Mouse (Mus musculus) kidney, postnatal 14 days (tissue): ENCODE data around the gene Lmf2.

Experiments
- DNase-seq: peaks from one replicate; pipeline ENCODE4 v3.0.0; 2022; ENCODE audit warnings: mixed read lengths

Gene Lmf2

DNA sequence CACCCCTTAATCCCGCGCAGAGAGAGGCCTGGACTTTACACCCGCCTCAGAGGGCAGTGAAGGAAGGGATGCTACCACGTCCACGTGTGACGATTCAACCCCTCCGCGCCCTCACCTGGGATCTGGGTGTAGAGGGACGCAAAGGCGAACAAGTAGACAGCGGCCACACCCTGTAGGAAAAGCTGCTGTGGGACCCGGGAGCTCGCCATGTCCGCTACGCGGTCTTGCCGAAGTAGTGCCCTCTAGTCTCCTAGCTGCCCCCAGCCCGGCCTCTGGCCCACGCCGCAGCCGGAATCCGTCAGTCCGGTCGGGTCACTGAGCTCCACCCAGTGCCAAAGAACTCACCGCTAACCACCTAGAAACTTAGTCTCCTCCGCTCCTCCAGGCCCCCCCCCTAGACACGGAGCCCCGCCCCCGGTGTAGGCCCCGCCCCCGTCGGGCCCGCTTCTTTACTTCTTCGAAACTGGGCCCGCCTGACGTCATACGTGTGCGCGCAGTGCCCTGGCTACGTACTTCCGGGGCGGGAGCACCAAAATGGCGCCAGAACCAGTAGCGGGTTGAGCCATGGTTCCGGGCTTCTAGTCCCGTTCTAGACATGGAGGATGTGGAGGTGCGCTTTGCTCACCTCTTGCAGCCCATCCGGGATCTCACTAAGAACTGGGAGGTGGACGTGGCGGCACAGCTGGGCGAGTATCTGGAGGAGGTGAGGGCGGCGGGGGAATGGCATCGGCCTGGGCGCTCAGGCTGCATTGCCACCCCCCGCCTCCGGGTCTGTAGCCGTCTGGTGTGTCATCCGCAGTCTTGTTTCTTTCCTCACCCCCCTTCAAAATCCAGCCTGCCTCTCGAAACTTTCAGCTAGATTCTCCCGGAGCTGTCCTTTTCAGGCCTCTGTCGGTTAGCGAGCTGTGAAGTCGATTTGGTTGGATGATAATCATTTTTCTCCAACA, at the start of gene Lmf2, which contains the start of gene Ncaph2:
Gene Lmf2, minus strand, starts transcription at position 419 of the 947 bp plus-strand sequence.
Gene Ncaph2, plus strand, starts transcription at position 479 of the 947 bp plus-strand sequence.
- DNase-seq: peak; percentile 97

DNA sequence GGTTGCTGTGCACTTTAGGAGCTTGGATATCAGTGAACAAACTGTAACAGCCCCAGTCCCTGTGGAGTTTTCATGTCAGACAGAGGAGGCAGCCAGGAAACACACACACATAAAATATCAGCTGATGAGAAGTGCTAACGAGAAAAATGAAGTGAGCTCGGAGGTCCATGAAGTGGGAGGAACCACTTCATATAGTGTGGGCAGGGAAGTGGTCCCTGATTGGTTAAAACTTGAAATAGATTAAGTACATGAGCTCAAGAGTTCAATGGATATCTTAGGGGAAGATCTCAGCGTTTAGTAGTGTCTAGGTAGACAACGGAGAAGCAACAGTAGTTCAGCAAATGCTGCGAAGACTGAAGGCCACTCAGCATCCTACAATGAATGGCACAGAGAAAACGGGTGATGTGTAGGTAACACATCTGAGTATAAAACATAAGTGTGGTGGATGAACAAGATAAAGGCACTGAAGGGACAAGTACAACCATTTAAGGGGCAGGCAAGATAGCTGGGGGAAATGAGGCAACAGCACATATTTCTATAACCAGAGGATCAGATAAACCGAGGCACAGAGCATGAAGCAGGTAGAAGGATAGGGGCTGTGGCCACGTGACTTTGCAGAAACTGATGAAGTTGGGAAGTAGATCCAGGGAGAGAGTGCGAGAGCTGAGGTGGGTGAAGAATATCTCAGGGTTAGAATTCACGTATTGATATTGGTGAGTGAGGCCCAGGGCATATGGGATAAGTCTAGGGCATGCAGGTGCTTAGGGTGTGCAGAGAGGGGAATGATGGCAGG, 49.6 kb upstream of the Lmf2 start:
- DNase-seq: no peak

DNA sequence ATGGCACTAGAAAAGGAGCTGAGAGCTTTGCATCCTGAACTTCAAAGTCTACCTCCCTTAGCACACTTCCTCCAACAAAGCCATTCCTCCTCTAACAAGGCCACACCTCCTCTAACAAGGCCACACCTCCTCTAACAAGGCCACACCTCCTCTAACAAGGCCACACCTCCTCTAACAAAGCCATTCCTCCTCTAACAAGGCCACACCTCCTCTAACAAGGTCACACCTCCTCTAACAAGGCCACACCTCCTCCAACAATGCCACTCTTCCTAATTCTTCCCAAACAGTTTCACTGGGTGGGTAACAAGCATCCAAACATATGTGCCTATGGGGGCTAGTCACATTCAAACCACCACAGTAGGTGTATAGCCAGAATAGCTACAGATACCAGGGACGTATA, 47.0 kb upstream of the Lmf2 start:
- no peak for DNase-seq

DNA sequence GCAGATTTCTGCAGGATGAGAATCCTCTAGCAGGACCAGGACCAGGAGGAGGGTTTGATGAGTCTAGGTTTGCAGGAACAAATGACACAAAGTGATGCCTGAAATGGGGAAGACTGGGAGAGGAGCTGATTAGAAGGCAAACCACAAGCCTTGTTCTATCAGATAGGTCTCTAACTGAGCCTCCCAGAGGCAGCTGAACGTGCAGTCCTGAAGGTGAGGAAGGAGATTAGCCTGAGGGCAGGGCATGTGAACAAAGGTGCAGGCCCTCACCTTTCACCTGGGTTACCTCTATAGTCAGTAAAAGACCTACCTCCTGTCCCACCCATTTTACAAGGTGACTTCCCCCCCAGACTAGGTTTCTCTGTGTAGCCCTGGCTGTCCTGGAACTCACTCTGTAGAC, 44.3 kb upstream of the Lmf2 start:
- no peak for DNase-seq

DNA sequence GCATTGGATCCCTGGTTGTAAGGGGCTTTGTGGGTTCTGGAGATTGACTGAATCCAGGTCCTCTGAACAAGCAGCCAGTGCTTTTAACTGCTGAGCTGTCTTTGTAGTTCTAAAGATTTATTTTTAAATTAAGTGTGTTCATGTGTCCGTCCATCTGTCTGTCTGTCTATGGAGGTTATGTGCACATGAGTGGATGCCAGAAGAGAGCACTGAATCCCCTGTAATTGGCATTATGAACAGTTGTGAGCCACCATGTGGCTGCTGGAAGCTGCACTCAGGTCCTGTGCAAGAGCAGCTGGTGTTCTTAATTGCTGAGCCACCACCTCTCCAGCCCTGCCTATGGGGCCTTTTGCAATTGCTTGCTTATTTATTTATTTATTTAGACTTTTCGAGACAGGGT, 42.7 kb upstream of the Lmf2 start:
- DNase-seq: no peak

DNA sequence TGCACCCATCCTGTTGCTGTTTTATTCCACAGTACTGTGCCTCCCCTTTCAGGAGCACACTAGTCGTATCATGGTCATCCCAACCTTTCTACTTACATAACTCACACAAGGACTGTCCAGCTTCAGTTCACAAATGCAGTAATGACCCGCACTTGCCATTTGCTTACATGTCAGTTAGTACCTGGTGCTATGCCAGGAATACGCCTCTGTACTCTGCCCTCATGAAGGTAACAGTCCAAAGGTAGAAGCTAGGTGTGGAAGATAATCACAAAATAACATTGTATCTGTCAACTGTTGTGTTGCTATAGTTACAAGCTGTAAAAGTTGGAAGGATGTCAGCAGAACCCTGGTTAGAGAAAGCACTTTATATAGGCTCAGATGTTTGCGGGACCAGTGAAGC, 41.4 kb upstream of the Lmf2 start:
- DNase-seq: peak; percentile 38

DNA sequence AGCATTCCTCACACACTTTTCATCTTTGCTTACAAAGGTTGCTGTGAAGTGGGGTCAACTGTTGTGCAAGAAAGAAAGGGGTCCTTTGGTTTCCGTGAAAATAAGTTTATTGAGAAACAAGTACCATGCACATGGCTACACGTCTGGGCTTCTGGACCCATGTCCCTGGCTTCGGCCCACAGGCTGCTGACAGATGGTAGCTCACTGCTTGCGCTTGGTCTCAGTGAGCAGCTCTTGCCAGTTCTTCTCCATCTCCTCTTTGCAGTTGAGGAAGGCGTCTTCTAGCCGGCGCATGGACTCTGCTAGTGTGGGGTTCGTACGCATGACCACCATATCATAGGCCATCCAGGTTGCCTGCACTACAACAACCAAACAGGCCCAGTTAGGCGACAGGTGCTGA, 34.6 kb upstream of the Lmf2 start:
- no peak for DNase-seq

DNA sequence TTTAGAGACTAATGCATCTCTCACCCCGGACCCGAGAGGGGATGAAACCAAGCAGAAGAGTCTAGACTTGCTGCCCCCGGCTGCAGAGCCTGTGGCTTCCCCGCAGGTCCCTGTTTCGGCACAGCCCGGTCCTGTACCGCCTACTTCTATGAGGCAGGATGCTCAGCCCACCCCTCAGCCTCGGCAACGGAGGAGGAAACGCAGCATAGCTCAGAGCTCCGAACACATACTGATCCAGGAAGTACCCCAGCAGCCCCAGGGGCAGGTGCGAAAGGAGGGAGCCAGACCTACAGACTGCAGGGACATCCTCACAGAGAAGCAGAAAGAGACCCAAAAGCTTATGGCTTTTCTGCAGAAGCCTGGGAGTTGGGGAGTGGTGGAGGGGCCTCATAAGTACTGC, 31.7 kb upstream of the Lmf2 start:
- DNase-seq: no peak

DNA sequence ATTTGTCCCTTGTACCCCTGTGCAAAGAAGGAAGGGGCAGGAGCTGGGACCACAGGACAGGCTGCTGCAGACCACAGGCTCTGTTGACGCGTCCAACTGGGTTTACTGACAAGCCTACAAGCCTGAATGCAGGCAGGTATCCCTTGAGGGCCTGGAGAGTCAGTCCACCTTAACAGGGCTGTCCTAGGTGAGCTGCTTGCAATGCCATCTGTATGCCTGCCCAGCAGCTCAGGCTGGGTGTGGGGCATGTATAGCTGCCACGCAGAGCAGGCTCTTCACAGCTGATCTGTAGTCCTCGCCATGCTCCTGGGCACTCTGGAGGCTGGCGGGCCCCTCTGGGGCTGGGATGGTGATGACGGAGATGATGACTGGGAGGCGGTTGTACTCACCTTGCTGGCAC, 29.2 kb upstream of the Lmf2 start, which contains the start of gene Klhdc7b:
Gene Klhdc7b, plus strand, starts transcription at position 301 of the 400 bp plus-strand sequence.
- no peak for DNase-seq

DNA sequence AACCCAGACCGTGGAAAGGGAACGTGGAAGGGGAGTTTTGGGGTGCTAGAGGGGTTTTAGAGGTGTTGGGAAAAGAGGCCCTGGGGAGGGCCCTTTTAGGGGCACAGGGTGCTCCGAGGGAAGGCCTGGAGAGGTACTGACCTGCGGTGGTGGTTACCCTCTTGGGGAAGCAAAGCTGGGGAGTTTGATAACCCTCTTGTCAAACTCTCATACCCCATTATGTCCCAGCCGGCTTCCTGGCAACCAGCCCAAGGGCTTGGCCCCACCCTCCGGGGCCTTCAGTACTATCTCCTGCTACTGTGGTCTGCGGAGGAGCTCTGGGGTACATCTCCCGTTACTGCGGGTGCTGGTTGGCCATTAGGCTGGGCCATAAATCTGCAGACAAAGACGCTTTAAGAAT, 24.0 kb upstream of the Lmf2 start:
- DNase-seq: no peak

DNA sequence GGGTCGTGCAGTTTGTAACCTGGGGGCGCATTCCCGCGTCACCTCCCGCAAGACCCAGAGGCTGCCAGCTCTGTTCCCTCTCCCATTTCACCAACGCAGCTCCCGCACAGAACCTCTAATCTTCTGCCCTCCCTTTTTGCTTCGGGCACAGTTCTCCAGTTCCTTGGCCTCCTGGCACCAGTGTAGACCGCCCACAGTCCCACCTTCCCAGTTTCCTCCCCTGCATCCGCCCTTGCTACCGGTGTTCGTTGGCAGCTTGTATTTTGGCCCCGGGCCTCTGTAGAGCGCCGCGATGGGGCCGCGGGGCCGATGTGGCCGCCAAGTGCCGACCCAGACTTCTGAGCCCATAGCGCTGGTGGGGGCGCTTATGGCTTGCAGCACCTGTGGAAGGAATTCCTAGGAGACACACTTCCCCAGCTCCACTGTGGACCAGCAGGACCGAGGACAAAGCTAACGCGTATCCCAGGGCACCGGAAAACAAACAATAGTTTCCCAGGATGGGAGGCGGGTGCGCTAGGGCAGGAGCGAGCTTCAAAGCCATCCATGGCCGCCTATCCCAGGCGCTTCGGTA, 23.5 kb upstream of the Lmf2 start, which contains the start of gene Odf3b:
Gene Odf3b, minus strand, starts transcription at position 452 of the 571 bp plus-strand sequence.
- peak; percentile 53 for DNase-seq

DNA sequence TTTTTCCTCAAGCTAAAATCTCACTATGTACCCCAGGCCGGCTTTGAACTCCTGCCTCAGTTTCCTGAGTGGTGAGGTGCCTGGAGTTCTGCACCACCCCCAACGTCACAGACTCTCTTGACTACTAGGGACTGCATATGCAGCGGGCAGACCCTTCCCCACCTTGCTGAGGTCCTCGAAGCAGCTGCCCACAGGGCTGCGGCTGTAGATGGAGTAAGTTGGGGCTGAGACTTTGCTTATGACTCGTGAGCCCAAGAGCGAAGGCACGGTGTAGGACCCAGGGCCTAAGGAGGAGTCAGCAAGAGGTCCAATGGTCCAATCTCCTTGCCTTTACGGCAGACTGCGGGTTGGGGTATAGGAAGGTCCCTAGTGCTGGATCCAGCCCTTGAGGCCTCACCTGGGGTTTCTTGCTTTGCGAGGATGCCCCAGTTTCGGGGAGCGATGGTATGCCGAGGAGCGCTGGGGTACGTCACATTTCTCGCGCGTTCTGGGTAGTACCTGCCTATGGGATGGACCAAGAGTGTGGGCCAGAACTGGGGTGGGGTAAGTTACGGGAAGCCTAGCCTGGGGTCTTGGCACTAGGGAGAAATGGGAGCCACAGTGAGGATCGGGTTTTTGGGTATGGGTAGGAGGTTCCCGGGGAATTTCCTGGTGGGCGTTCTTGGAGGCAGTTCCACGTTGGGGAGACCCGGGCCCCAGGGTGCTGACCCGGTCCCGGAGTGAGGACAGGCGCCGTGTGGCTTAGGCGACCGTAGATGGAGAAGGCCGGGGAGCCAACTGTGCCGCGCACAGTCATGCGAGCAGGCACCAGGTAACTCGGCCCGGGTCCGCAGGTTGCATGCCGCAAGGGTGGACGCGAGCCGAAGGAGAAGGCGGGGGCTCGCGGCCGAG, 22.7 kb upstream of the Lmf2 start:
- no peak for DNase-seq

DNA sequence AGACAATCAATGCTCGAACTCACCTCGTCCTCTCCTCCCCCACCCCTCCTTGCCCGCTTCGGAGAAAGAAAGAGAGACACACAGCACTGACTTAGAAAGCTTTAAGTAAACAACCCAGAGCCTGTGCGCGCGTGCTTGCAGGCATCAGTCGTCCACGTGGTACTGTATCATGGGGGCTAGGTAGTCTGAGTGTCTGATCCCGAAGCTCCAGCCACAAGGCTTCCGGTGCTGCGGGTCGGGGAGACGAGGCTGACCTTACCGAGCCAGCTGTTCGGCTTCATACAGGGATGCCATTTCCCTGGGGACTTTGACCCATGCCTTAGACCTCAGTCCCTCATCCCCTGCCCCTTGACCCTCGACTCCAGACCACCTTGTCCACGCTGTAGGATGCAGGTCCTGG, 21.9 kb upstream of the Lmf2 start:
- DNase-seq: no peak

DNA sequence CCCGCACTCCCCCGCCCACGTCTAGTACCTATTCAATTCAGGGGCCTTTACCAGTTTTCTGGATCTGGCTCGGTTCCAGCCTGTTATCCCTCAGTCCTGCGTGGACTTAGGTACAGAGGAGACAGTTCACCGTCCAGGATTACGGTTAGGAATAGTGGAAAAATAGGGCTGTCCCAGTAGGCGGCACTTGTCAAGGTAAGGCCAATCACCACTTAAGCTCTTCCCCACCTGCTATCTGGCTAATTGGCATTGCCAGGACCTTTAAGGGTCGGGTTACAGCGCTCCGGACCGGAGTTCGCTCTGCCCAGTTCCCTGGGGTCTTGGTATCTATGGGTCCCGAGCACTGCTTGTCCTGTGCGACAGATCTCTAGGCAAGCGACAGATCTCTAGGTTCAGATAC, 21.5 kb upstream of the Lmf2 start, which contains the start of gene Tymp:
Gene Tymp, minus strand, starts transcription at position 83 of the 400 bp plus-strand sequence.
- no peak for DNase-seq

DNA sequence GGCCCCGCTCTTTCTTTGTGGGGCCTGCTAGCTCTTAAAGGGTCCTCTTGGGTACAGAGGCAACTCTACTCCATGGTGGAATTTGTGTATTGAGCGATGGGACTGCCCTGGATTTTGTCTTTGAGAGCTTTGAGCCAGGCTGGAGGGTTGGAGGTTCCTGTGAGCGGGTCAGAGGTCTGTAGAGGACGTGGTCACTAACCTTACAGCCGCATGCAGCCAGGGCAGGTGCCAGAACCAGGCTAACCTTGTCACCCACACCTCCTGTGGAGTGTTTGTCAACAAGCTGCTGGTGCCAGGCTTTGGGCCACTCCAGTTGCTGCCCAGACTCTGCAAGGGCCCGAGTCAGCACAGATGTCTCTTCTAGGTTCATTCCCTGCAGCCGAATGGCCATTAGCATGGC, 20.6 kb upstream of the Lmf2 start:
- no peak for DNase-seq

DNA sequence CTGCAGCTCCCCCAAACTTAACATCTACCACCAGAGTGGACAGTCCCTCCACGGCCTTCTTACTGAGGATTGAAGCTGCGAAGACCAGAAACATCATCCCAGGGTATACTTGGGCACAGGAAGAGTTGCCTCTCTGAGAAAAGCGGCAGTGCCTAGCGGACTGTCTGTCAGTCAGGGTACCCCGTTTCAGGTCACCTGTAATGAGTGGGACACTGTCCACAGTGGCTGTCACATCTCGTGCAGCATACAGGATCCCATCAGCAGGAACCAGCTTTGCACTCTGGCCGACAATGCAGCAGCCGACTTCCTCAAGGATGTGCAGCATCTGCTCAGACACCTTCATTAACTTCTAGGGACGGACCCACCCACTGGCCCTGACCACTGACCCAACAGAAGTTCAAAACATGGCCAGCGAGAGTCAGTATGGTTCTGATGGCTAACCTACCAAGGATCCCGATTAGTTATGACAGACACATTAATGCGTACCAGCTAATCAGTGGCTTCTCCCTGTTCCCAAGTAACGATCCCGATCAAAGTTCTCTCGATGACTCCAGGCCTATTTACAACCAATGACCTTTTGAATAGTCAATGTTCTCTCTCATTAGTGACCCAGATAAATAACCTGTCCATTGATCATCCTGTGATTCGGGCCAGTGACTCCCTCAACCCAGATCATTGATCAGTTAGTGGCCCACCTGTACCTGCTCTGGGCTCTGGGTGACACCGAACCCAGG, 19.5 kb upstream of the Lmf2 start:
- no peak for DNase-seq

DNA sequence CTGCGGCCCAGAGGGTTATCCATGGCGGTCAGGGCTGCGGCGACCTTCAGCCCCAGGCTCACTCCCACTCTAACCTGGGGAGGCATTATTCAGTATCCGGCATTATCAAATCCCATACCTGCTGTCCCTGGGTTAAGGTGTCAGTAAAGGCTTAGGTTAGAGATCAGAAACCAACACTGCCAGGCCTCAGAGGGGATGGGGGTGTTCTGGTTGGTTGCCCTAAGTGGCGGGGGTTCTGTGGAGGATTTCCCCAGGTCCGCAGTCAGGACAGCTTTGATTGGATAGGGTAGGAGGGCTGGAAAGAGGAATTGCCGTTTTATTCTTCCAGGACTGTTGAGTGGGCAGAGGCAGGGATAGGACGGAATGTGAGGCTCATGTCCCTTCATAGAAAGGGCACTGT, 18.9 kb upstream of the Lmf2 start:
- DNase-seq: no peak

DNA sequence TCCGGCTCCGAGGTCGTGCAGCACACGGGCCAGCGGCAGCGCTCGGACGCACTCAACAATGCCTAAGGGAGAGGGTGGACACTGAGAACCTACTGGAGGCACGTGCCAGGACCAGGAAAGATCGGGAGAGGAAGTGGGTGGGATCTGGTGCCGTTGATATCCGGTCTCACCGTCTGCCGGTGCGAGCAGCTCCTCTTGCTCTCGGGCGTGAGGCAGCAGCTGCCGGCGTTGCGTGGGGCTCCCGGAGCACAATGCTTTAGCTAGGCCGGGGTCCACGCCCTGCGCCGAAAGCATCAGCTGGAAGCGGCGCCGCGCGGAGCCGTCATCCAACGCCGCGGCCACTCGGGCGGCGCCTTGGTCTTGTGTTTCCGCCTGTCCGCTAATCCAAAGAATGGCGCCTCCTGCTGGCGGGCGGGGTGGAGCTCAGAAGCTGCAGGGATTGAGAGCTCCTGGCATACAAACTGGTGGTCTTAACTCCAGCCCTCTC, 18.3 kb upstream of the Lmf2 start, which contains the start of gene Sco2:
Gene Sco2, minus strand, starts transcription at position 85 of the 487 bp plus-strand sequence.
- peak; percentile 93 for DNase-seq

DNA sequence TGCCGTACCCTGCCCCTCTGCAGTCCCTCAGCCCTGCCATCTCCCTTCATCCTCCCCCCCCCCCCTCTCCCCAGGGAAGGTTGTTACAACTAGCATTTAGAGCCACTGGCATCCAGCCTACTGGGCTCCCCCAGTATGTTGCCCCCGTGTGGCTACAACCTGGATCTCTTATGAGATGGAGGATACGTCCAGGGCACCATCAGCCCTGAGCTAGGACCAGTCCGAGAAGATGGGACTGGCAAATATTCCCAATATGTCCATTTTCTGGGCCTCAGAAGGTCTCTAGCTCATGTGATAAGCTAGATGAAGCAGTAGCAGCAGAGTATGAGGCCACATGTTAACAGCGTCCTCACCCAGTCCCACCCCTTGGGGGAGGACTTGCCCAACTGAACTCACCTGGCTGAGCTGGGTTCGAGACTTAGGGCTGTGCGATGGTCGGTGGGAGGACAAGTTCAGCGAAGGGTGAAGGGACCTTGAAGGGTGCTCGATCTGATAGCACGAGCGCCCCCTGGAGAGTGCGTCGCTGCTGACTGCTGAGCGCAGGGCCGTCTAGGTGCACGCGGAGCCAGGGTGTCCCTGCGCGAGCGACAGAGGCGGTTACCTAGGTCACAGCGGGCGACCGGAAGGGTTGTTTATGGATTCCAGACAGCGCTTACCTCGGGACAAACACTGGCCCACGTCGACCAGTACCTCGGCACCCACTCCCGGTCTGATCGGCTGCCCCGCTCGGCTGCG, 17.7 kb upstream of the Lmf2 start:
- peak; percentile 91 for DNase-seq

DNA sequence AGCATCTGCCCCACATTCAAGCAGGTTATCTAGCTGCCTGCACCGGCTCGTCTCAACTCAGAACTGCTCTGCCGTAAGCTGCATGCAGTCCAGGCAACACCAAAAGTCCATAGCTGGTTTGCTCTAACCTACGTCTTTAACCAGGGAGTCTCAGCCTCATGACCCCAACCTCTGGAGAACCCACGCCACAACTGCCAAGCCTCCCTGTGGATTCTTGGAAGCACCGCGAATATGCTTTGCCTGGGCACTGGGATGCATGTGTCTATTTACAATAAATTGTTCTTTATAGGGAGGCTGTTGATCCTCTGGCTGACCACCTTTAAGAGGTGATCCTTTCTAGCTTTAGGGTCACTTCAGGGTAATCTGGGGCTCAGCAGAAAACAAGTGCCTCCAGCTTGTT, 17.1 kb upstream of the Lmf2 start:
- no peak for DNase-seq
